Mouse (Mus musculus): ENCODE results near the gene Elf2. TPM values are rescaled to one million over a fixed set of nuclear protein-coding genes. Genes with fewer than 3 reads are reported as not detected.

The Elf2 gene
- polyA plus RNA-seq, 1 experiment: 46.1 TPM

GRCm38 (mm10) chr3:51301583-51301982 lies 38.9 kb downstream of the Elf2 start:
- 35% methylated on average over 6 of the region's 6 CpGs for WGBS
- Histone ChIP-seq H3K4me1 (ENCODE audit: control insufficient read depth, insufficient read depth, low read length) (peaks cover 8% of the 10 kb centered on the region; the same call in 1 of the 2 replicates), H3K4me3 (replicated peaks; ENCODE audit: extremely low read depth, low read depth, low read length) (no peak overlapping the region)
- DNase-seq: no peak
- TF ChIP-seq POLR2A (IDR thresholded peaks at IDR 0.05; ENCODE audit: borderline replicate concordance, extremely low read depth, low read depth, low read length) (no peak), CTCF (IDR thresholded peaks at IDR 0.05; ENCODE audit: insufficient read depth, low read length) (no peak)

DNA sequence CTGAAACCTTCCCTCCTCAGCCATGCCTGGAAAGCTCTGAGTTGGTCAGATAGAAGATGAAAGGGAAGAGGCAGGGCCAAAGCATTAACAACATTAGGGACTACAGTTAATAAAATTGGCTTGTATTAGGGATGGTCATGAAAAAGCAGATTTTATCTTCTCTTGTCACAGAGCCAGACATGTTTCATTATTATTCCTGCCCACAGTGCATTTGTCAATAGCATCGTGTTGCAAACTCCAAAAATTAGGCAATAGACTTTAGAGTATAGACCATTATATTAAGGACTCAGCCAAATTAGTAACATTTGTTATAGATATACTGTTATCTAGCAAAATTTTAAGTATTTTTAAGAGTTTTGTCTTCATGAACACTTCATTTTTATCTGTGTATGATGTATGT lies 43.7 kb downstream of the Elf2 start:
- peaks cover 1% of the 10 kb centered on the region; the same call in 1 of the 2 replicates for H3K4me1 ChIP-seq (ENCODE audit: control insufficient read depth, insufficient read depth, low read length)
- WGBS: 29% methylated on average over 1 of the region's 1 CpGs
- no peak for DNase-seq
- H3K4me3 ChIP-seq (replicated peaks; ENCODE audit: extremely low read depth, low read depth, low read length): no peak overlapping the region
- TF ChIP-seq POLR2A (IDR thresholded peaks at IDR 0.05; ENCODE audit: borderline replicate concordance, extremely low read depth, low read depth, low read length) (no peak), CTCF (IDR thresholded peaks at IDR 0.05; ENCODE audit: insufficient read depth, low read length) (no peak)

GRCm38 (mm10) chr3:51295225-51295624 lies 45.2 kb downstream of the Elf2 start:
- DNase-seq: no peak
- WGBS: 61% methylated on average over 2 of the region's 2 CpGs
- no peaks in the 10 kb centered on the region for H3K4me1 ChIP-seq (ENCODE audit: control insufficient read depth, insufficient read depth, low read length)
- H3K4me3 ChIP-seq (replicated peaks; ENCODE audit: extremely low read depth, low read depth, low read length): no peak overlapping the region
- no peak for TF ChIP-seq CTCF (IDR thresholded peaks at IDR 0.05; ENCODE audit: insufficient read depth, low read length)
- TF ChIP-seq POLR2A (IDR thresholded peaks at IDR 0.05; ENCODE audit: borderline replicate concordance, extremely low read depth, low read depth, low read length): no peak

DNA sequence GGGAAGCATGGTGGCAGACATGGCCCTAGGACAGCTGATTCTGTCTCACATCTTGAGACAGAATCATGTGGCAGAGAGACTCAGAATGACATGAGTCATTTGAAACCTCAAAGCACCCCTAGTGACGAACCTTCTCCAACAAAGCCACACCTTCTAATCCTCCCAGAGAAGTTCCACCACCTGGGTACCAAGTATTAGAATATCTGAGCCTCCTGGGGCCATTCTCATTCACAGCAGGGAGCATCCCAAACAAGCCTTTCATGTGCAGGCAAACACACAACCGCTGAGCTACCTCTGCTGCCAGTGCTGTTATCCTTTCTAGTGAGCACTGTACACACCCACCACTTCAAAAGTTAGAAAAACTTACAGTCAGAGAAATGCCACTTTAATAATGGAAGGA lies 46.2 kb downstream of the Elf2 start:
- no peak for TF ChIP-seq CTCF (IDR thresholded peaks at IDR 0.05; ENCODE audit: insufficient read depth, low read length)
- TF ChIP-seq POLR2A (IDR thresholded peaks at IDR 0.05; ENCODE audit: borderline replicate concordance, extremely low read depth, low read depth, low read length): no peak
- H3K4me1 ChIP-seq (ENCODE audit: control insufficient read depth, insufficient read depth, low read length): no peaks in the 10 kb centered on the region
- DNase-seq: no peak
- no peak overlapping the region for H3K4me3 ChIP-seq (replicated peaks; ENCODE audit: extremely low read depth, low read depth, low read length)
- WGBS: 62% methylated on average over 2 of the region's 2 CpGs

- TF ChIP-seq POLR2A (IDR thresholded peaks at IDR 0.05; ENCODE audit: borderline replicate concordance, extremely low read depth, low read depth, low read length) (no peak), CTCF (IDR thresholded peaks at IDR 0.05; ENCODE audit: insufficient read depth, low read length) (peak; percentile 71)
- H3K4me1 ChIP-seq (ENCODE audit: control insufficient read depth, insufficient read depth, low read length): no peaks in the 10 kb centered on the region
- DNase-seq: peak; percentile 76
- no peak overlapping the region for H3K4me3 ChIP-seq (replicated peaks; ENCODE audit: extremely low read depth, low read depth, low read length)
- 41% methylated on average over 11 of the region's 11 CpGs for WGBS
Measured at GRCm38 (mm10) chr3:51288880-51289821, 51.3 kb downstream of the Elf2 start.

GRCm38 (mm10) chr3:51284375-51284774 lies 56.1 kb downstream of the Elf2 start:
- DNase-seq: no peak
- H3K4me3 ChIP-seq (replicated peaks; ENCODE audit: extremely low read depth, low read depth, low read length): no peak overlapping the region
- TF ChIP-seq CTCF (IDR thresholded peaks at IDR 0.05; ENCODE audit: insufficient read depth, low read length) (no peak), POLR2A (IDR thresholded peaks at IDR 0.05; ENCODE audit: borderline replicate concordance, extremely low read depth, low read depth, low read length) (no peak)
- 0 out of 2 replicates have a peak, but pooled peaks cover 2% of the 10 kb centered on the region for H3K4me1 ChIP-seq (ENCODE audit: control insufficient read depth, insufficient read depth, low read length)
- 47% methylated on average over 1 of the region's 1 CpGs for WGBS

DNA sequence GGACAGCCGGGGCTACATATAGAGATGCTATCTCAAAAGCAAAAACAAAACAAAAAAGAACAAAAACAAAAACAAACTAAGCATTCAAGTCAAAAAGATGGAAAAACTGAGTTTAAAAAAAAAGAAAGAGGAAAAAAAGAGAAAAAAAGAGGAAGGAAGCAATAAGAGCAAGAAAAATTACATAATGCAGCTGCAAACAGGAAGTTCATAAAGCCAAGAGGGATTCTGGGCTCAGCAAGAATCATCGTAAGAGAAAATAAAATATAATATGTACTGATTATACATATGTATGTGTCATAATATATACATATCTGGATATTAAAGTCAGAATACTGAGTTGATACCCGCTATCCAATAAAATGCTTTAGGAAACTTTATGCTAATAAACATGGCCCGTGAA lies 58.7 kb downstream of the Elf2 start:
- 0 out of 2 replicates have a peak, but pooled peaks cover 2% of the 10 kb centered on the region for H3K4me1 ChIP-seq (ENCODE audit: control insufficient read depth, insufficient read depth, low read length)
- 89% methylated on average over 4 of the region's 4 CpGs for WGBS
- no peak for TF ChIP-seq CTCF (IDR thresholded peaks at IDR 0.05; ENCODE audit: insufficient read depth, low read length)
- TF ChIP-seq POLR2A (IDR thresholded peaks at IDR 0.05; ENCODE audit: borderline replicate concordance, extremely low read depth, low read depth, low read length): no peak
- H3K4me3 ChIP-seq (replicated peaks; ENCODE audit: extremely low read depth, low read depth, low read length): no peak overlapping the region
- DNase-seq: no peak

GRCm38 (mm10) chr3:51278433-51278832 lies 62.0 kb downstream of the Elf2 start:
- no peak for DNase-seq
- WGBS: 72% methylated on average over 4 of the region's 4 CpGs

DNA sequence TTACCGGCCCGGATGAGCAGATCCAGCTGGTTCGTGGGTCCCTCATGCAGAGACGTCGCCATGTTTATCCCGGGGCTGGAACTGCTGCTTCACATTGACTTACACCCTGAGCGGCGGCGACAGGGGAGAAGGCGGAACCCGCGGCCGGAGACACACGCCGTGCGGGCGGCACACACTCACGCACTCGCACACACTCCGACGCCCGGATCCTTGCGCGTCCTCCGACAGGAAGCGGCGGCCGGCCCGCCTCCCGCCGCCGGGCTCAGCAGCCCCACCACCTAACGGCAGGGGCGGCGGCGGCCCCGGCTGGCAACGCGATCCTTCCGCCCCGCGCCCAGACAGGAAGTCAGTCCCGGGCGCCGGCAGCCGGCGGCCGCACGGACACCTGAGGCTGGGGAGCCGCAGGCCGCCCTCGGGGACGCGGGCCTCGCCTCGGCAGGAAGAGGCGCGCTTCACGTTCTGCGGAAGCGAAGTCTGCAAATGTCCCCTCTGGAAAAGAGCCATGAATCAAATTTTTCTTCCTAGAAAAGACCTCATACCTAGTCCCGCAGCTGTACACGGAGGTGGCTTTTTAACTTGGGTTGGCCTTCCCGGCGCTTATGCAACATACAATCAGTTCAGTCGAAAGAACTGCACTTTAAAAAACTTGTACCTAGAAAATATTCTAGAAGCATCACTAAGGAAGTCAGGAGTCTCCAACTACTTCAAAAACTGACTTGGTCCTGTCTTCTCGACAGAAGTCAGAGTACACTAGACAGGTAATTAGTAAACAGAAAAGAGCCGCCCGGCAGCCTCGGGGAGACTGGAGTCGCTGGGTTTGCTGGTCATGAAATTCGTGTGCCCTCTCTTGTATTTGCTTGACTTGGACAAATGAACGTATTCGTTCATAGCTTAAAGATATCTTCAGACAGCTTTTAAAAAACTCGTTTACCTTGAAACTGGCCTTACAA lies 63.0 kb downstream of the Elf2 start:
- DNase-seq: peak; percentile 79
- WGBS: 1% methylated on average over 75 of the region's 75 CpGs
- Histone ChIP-seq H3K4me1 (ENCODE audit: control insufficient read depth, insufficient read depth, low read length) (peaks cover 6% of the 10 kb centered on the region), H3K4me3 (replicated peaks; ENCODE audit: extremely low read depth, low read depth, low read length) (peak overlapping the region; percentile 94)
- TF ChIP-seq POLR2A (IDR thresholded peaks at IDR 0.05; ENCODE audit: borderline replicate concordance, extremely low read depth, low read depth, low read length) (peak; percentile 69), CTCF (IDR thresholded peaks at IDR 0.05; ENCODE audit: insufficient read depth, low read length) (no peak)

More at GRCm38 (mm10) chr3:51278433-51278832, 62.0 kb downstream of the Elf2 start:
- Histone ChIP-seq H3K4me1 (ENCODE audit: control insufficient read depth, insufficient read depth, low read length) (peaks cover 6% of the 10 kb centered on the region), H3K4me3 (replicated peaks; ENCODE audit: extremely low read depth, low read depth, low read length) (no peak overlapping the region)
- TF ChIP-seq CTCF (IDR thresholded peaks at IDR 0.05; ENCODE audit: insufficient read depth, low read length) (no peak), POLR2A (IDR thresholded peaks at IDR 0.05; ENCODE audit: borderline replicate concordance, extremely low read depth, low read depth, low read length) (no peak)
